Mouse (Mus musculus) macrophage (primary cell): ENCODE data around the gene Tgfbr3. TPM values are rescaled to one million over a fixed set of nuclear protein-coding genes. Genes with fewer than 3 reads are reported as not detected.

ENCODE experiments used
- H3K27ac ChIP-seq: fragments of 350-480 bp; formaldehyde crosslinking; 2 replicates; pipeline ENCODE4 v1.9.0; 2021
- H3K36me3 ChIP-seq: fragments of 350-480 bp; formaldehyde crosslinking; 2 replicates; pipeline ENCODE4 v1.9.0; 2021; ENCODE audit errors: inconsistent target
- H3K4me3 ChIP-seq: fragments of 350-480 bp; formaldehyde crosslinking; 2 replicates; pipeline ENCODE4 v1.9.0; 2021; ENCODE audit errors: inconsistent target
- H3K79me2 ChIP-seq: fragments of 350-480 bp; formaldehyde crosslinking; 2 replicates; pipeline ENCODE4 v1.9.0; 2021; ENCODE audit errors: inconsistent target
- WGBS: methylation state at CpG from one replicate; pipeline ENCODE4 v1.1.7; 2026; ENCODE audit warnings: inconsistent platforms; ENCODE audit not compliant: missing documents; 5-methylcytosine and 5-hydroxymethylcytosine counted together
- polyA plus RNA-seq: library from polyadenylated mRNA; stranded (reverse); fragments of 250-400 nt; gene quantifications from 3 replicates; pipeline ENCODE4 v1.2.4, GENCODE M21; 2018; ENCODE audit warnings: inconsistent platforms
- total RNA-seq, 78 experiments: library from RNA; depleted of rRNA; stranded (reverse); fragments of 250-400 nt; gene quantifications; 1 replicate in 9 of 78; 2 replicates in 24 of 78; 3 replicates in 43 of 78; 4 replicates in 2 of 78; pipeline ENCODE4 v1.2.4; 2018; ENCODE audit warnings: inconsistent platforms in 56 of 78

Gene Tgfbr3
- 1 to 10 TPM in 11 of 26 experiments, under 1 TPM in 7, not detected in 8; 0.13 to 4.6 (median 1.3) TPM for total RNA-seq (2018; cell fraction: chromatin; rRNA removed)
- total RNA-seq (2018; cell fraction: cytosol; rRNA removed), result 1 to 10 TPM in 6 of 26 experiments, under 1 TPM in 20; 0.10 to 1.3 (median 0.51) TPM
- total RNA-seq (2018; cell fraction: nucleus; rRNA removed), result 1 to 10 TPM in 11 of 26 experiments, under 1 TPM in 15; 0.17 to 5.1 (median 0.82) TPM
- polyA plus RNA-seq, result 0.35 to 0.73 TPM (median 0.54 TPM) in 3 replicates

DNA sequence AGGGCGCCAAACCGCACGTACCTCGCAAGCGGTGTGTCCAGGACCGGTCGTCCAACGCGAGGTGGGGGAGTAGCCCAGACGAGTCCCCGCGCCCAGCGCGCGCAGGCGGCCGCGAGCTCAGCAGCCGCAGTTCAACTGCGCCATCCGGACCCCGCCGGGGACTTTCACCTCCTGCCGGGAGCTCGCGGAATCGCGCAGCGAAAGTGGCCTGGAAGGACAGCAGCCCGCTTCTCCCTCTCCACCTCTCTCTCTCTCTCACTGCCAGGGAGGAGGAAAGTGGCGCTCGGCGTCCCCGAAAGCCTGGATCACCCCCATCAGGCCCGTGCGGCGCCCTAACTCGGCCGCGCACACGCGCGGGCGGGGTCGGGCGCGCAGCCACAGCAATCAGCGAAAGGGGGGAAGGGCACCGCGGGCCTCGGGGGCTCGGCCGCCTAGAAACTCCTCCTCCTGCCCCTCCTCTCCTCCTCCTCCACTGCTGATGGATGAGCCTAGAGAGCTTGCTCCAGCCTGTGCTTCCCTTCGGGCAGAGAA is at the start of gene Tgfbr3:
TSS of gene Tgfbr3 (minus strand) at position 396 of the 531 bp plus-strand sequence.
- Histone ChIP-seq H3K79me2 (no peaks in the 10 kb centered on the region), H3K36me3 (no peaks in the 10 kb centered on the region), H3K4me3 (peak within 1 kb of the TSS; percentile 22), H3K27ac (no peak within 1 kb of the TSS)
- under 1% methylated on average over 32 of the region's 54 CpGs for WGBS

- Histone ChIP-seq H3K36me3 (no peaks in the 10 kb centered on the region), H3K79me2 (no peaks in the 10 kb centered on the region), H3K4me3 (no peak within 1 kb of the TSS), H3K27ac (no peak within 1 kb of the TSS)
- 89% methylated on average over 30 of the region's 30 CpGs for WGBS
These were observed 41.5 kb upstream of the Tgfbr3 start, which contains the start of gene Brdt for GRCm38 (mm10) chr5:107330916-107331421. Brdt (plus strand) TSS chr5:107331159.

GRCm38 (mm10) chr5:107320703-107321102 is 31.3 kb upstream of the Tgfbr3 start:
- WGBS, result 25% methylated on average over 1 of the region's 1 CpGs
- no peak overlapping the region for H3K4me3 ChIP-seq

DNA sequence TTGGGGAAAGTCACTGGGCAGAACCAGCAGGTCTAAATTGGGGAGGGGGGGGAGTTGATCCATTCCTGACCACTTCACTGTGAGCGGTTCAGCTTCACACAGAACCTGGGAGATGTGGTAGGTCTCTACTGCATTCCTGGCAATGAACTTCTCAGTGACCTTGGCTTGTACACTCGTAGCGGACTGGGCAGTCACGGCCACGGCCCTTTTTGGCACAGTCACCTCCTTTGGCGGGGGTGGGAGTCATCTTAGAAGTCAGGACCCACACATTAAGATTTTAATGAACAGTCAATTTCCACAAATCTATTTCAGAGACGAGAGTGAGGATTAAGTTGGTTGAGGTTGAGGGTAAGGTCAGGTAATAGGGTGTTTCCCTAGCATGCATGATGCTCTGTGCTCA is 27.7 kb upstream of the Tgfbr3 start:
- Histone ChIP-seq H3K36me3 (no peaks in the 10 kb centered on the region), H3K79me2 (no peaks in the 10 kb centered on the region), H3K4me3 (no peak overlapping the region), H3K27ac (no peak overlapping the region)
- 99% methylated on average over 7 of the region's 7 CpGs for WGBS

More at GRCm38 (mm10) chr5:107320703-107321102, 31.3 kb upstream of the Tgfbr3 start:
- Histone ChIP-seq H3K79me2 (no peaks in the 10 kb centered on the region), H3K27ac (no peak overlapping the region), H3K36me3 (no peaks in the 10 kb centered on the region)

DNA sequence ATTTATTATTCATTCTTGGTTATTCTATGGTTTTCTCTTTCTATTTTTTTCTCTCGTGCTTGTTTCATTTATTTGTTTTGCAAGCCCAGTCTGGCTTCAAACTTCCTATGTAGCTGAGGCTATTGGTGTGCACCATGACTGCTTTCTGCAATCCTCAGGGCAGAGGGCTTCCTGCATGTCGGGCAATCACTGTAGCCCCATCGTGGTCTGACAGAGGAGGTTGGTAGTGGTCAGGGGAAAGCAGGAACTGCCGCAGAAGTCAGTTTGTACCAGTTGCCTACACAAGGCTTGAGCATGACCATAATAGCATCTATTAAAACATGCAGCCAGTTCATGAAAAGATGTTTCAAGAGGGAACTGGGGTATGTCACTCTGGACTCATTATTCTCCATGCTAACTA is 18.0 kb upstream of the Tgfbr3 start:
- Histone ChIP-seq H3K27ac (no peak overlapping the region), H3K4me3 (no peak overlapping the region), H3K36me3 (no peaks in the 10 kb centered on the region), H3K79me2 (no peaks in the 10 kb centered on the region)
- 8% methylated on average over 4 of the region's 4 CpGs for WGBS

DNA sequence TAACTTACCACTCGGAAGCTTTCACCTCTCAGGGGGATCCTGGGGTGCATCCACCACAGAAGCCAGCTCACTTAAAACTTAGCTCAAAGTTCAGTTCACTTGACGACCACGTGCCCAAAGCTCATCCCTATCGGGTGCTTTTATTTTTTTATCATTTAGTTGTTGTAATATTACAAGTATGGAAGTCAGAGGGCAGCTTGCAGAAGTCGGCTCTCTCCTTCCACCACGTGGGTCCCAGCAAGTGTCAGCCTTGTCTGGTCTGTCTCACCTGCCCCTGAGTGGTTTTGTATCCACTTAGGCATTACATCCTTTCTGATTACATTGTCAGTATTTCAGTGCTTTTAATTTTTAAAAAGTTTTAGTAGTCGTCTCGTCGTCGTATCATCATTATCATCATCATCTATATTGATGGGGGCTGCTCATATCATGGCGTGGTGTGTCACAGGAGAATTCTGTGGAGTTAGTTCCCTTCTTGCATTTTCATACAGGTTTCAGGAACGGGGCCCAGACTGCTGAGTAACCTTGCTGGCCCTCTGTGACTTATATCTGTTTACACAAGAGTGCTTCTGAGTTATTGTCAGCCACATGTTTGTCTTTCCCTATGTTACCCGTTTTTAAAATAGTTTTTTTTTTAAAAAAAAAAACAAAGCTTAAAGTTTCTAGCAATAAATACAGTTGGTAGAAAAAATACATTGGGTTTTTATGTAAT is 14.8 kb upstream of the Tgfbr3 start:
- no peak overlapping the region for H3K27ac ChIP-seq
- 78% methylated on average over 13 of the region's 13 CpGs for WGBS
- H3K4me3 ChIP-seq, result no peak overlapping the region
- H3K36me3 ChIP-seq, result no peaks in the 10 kb centered on the region
- H3K79me2 ChIP-seq, result no peaks in the 10 kb centered on the region

DNA sequence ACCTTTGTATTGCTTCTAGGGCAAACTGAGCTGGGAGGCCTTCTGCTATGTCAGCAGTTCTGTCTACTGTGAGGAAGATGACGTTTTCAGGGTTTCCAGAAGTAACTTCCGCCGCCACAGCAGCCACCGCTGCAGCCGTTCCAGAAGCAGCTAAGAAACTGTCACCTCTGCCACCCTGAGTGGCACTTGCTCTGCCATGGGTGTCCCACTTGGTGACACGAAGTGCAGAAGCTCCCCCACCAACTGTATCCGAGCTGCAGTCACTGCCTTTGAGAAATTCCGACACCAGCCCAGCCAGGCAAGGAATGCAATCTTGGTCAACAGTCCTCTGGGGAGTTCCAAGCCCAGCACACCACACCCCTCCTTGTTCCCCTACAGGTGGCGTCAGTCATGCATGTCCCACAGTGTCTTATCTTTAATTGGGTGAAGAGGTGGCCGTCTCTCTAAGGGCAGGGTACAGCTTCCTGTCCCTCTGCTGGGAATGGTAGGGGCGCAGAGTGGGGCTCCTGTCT is 14.0 kb upstream of the Tgfbr3 start:
- Histone ChIP-seq H3K4me3 (no peak overlapping the region), H3K36me3 (no peaks in the 10 kb centered on the region), H3K27ac (no peak overlapping the region), H3K79me2 (no peaks in the 10 kb centered on the region)
- WGBS, result 43% methylated on average over 11 of the region's 11 CpGs

GRCm38 (mm10) chr5:107298854-107299253 is 9.4 kb upstream of the Tgfbr3 start:
- Histone ChIP-seq H3K4me3 (no peak overlapping the region), H3K27ac (no peak overlapping the region), H3K36me3 (no peaks in the 10 kb centered on the region), H3K79me2 (no peaks in the 10 kb centered on the region)
- 82% methylated on average over 9 of the region's 11 CpGs for WGBS

GRCm38 (mm10) chr5:107296512-107297322 is 7.3 kb upstream of the Tgfbr3 start:
- no peak overlapping the region for H3K4me3 ChIP-seq
- H3K27ac ChIP-seq, result no peak overlapping the region
- 72% methylated on average over 9 of the region's 9 CpGs for WGBS
- H3K79me2 ChIP-seq, result no peaks in the 10 kb centered on the region
- H3K36me3 ChIP-seq, result no peaks in the 10 kb centered on the region

DNA sequence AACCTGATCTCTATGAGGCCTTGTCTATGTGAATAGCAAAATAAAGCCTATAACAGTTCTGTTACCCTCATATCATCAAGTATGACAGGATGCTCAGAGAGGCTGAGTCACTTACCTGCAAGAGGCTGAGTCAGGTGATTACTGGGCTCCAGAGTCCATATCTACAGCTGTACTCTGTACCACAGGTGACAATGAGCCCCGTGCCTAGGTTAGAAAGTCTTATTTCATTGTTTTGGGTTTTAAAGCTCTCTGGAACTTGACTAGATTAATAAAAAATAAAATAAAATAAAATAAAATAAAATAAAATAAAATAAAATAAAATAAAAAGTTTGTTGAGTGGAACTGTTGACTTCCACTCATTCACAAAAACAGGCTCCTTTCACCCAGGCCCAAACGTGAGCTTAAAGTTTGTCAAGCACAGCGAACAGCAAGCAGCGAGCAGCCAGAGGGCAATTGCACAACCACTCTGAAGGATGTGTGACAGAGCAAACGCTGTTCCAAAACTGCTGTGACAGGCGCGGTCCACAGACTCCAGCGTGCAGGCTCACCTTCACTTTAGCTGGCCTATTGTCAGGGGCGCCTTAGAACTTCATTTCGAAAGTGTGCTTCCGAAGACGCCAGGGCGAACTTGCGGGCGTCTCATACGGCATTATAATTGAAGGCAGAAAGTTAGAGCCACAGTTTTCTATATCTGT is 6.5 kb upstream of the Tgfbr3 start:
- 55% methylated on average over 16 of the region's 16 CpGs for WGBS
- no peak overlapping the region for H3K27ac ChIP-seq
- no peak overlapping the region for H3K4me3 ChIP-seq
- no peaks in the 10 kb centered on the region for H3K36me3 ChIP-seq
- no peaks in the 10 kb centered on the region for H3K79me2 ChIP-seq

- H3K27ac ChIP-seq, result no peak overlapping the region
- no peaks in the 10 kb centered on the region for H3K79me2 ChIP-seq
- no peaks in the 10 kb centered on the region for H3K36me3 ChIP-seq
These were observed 5.8 kb upstream of the Tgfbr3 start for GRCm38 (mm10) chr5:107295061-107295816.

GRCm38 (mm10) chr5:107294041-107294440 is 4.6 kb upstream of the Tgfbr3 start:
- WGBS, result 100% methylated on average over 4 of the region's 4 CpGs
- Histone ChIP-seq H3K4me3 (no peak overlapping the region), H3K36me3 (no peaks in the 10 kb centered on the region), H3K27ac (no peak overlapping the region), H3K79me2 (no peaks in the 10 kb centered on the region)

More at GRCm38 (mm10) chr5:107295061-107295816, 5.8 kb upstream of the Tgfbr3 start:
- no peak overlapping the region for H3K4me3 ChIP-seq
- 28% methylated on average over 8 of the region's 8 CpGs for WGBS

DNA sequence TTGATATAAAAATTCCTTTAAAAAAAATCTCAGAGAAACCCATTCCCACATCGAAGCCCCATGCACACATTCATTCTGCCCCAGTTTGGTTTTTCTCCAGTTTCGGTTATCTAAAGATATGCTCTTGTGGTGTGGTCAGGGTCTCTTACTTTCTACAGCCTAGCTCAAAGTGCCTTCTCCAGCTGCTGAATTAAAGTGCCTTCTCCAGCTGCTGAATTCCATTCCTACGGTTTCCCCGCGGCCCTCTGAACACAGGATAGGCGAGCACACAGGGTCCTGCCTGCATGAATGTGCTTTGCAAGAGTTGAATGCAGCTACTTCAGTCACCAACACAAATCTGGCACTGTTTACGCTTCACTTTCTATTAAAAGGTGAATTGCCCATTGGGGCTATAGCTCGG is 557 bp upstream of the Tgfbr3 start:
- 94% methylated on average over 8 of the region's 8 CpGs for WGBS
- Histone ChIP-seq H3K27ac (no peak overlapping the region), H3K36me3 (no peaks in the 10 kb centered on the region), H3K79me2 (no peaks in the 10 kb centered on the region), H3K4me3 (no peak overlapping the region)
